Mouse (Mus musculus): ENCODE results near the gene Espn. TPM values are rescaled to one million over a fixed set of nuclear protein-coding genes. Genes with fewer than 3 reads are reported as not detected.

Gene Espn
- polyA plus RNA-seq, 2 experiments, result 1.7 TPM

DNA sequence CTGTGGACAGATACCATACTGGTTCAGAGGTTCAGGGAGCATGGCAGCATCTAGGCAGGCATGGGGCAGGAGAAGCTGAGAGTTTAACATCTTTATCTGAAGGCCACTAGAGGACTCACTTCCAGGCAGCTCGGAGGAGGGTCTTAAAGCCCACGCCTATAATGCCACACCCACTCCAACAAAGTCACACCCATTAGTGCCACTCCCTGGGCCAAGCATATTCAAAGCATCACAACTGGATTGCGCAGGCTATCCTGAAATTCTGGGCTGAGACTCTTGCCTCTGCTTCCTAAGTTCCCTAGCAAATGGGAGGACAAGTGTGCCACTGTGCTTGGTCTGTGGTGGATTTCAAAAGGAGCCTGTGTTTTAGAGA lies 33.0 kb upstream of the Espn start:
- Histone ChIP-seq H3K9ac (ENCODE audit: low read depth, low read length, severe bottlenecking) (peak overlapping the region; percentile 54; the same call in 1 of the 2 replicates), H3K9me3 (ENCODE audit: control insufficient read depth, low read length) (no peaks in the 10 kb centered on the region), H3K4me3 (replicated peaks; ENCODE audit: low read length) (peak overlapping the region; percentile 28), H3K4me1 (ENCODE audit: control insufficient read depth, insufficient read depth, low read length) (peaks cover 23% of the 10 kb centered on the region), H3K4me2 (replicated peaks; ENCODE audit: low read depth, low read length, severe bottlenecking) (peak overlapping the region; percentile 63), H3K27me3 (ENCODE audit: control insufficient read depth, insufficient read depth, low read length) (no peaks in the 10 kb centered on the region), H3K27ac (replicated peaks; ENCODE audit: low read depth, low read length) (peak overlapping the region; percentile 90), H3K36me3 (ENCODE audit: control insufficient read depth, insufficient read depth, low read length) (no peaks in the 10 kb centered on the region)
- DNase-seq (ENCODE audit: low spot score) (peak; percentile 72), ATAC-seq (ENCODE audit: low FRiP score, low read depth) (peak; percentile 81)
- whole genome bisulfite sequencing, result 3% methylated on average over 3 of the region's 3 CpGs
- no peak for TF ChIP-seq POLR2A (IDR thresholded peaks at IDR 0.05; ENCODE audit: borderline replicate concordance, extremely low read depth, insufficient read depth, insufficient read length)

GRCm38 (mm10) chr4:152184353-152185035 lies 32.3 kb upstream of the Espn start:
- DNase-seq (ENCODE audit: low spot score) (no peak), ATAC-seq (ENCODE audit: low FRiP score, low read depth) (no peak)
- Histone ChIP-seq H3K9me3 (ENCODE audit: control insufficient read depth, low read length) (no peaks in the 10 kb centered on the region), H3K27me3 (ENCODE audit: control insufficient read depth, insufficient read depth, low read length) (peaks cover under 1% of the 10 kb centered on the region; the same call in 1 of the 2 replicates), H3K4me3 (replicated peaks; ENCODE audit: low read length) (no peak overlapping the region), H3K9ac (ENCODE audit: low read depth, low read length, severe bottlenecking) (no peak overlapping the region), H3K4me1 (ENCODE audit: control insufficient read depth, insufficient read depth, low read length) (peaks cover 24% of the 10 kb centered on the region), H3K4me2 (replicated peaks; ENCODE audit: low read depth, low read length, severe bottlenecking) (no peak overlapping the region), H3K36me3 (ENCODE audit: control insufficient read depth, insufficient read depth, low read length) (no peaks in the 10 kb centered on the region), H3K27ac (replicated peaks; ENCODE audit: low read depth, low read length) (peak overlapping the region; percentile 90; the same call in 1 of the 2 replicates)
- WGBS, result 57% methylated on average over 7 of the region's 7 CpGs
- TF ChIP-seq POLR2A (IDR thresholded peaks at IDR 0.05; ENCODE audit: borderline replicate concordance, extremely low read depth, insufficient read depth, insufficient read length), result no peak

GRCm38 (mm10) chr4:152182205-152182604 lies 30.0 kb upstream of the Espn start:
- 85% methylated on average over 10 of the region's 10 CpGs for WGBS
- TF ChIP-seq POLR2A (IDR thresholded peaks at IDR 0.05; ENCODE audit: borderline replicate concordance, extremely low read depth, insufficient read depth, insufficient read length), result no peak
- Histone ChIP-seq H3K4me3 (replicated peaks; ENCODE audit: low read length) (no peak overlapping the region), H3K9me3 (ENCODE audit: control insufficient read depth, low read length) (no peaks in the 10 kb centered on the region), H3K36me3 (ENCODE audit: control insufficient read depth, insufficient read depth, low read length) (no peaks in the 10 kb centered on the region), H3K4me2 (replicated peaks; ENCODE audit: low read depth, low read length, severe bottlenecking) (no peak overlapping the region), H3K27me3 (ENCODE audit: control insufficient read depth, insufficient read depth, low read length) (peaks cover 13% of the 10 kb centered on the region), H3K27ac (replicated peaks; ENCODE audit: low read depth, low read length) (no peak overlapping the region), H3K9ac (ENCODE audit: low read depth, low read length, severe bottlenecking) (no peak overlapping the region), H3K4me1 (ENCODE audit: control insufficient read depth, insufficient read depth, low read length) (peaks cover 33% of the 10 kb centered on the region)
- no peak for ATAC-seq (ENCODE audit: low FRiP score, low read depth)
- DNase-seq (ENCODE audit: low spot score), result no peak

GRCm38 (mm10) chr4:152179946-152180660 lies 27.9 kb upstream of the Espn start:
- DNase-seq (ENCODE audit: low spot score) (no peak), ATAC-seq (ENCODE audit: low FRiP score, low read depth) (no peak)
- Histone ChIP-seq H3K4me3 (replicated peaks; ENCODE audit: low read length) (no peak overlapping the region), H3K9ac (ENCODE audit: low read depth, low read length, severe bottlenecking) (no peak overlapping the region), H3K4me2 (replicated peaks; ENCODE audit: low read depth, low read length, severe bottlenecking) (no peak overlapping the region), H3K9me3 (ENCODE audit: control insufficient read depth, low read length) (no peaks in the 10 kb centered on the region), H3K36me3 (ENCODE audit: control insufficient read depth, insufficient read depth, low read length) (no peaks in the 10 kb centered on the region), H3K27ac (replicated peaks; ENCODE audit: low read depth, low read length) (no peak overlapping the region), H3K27me3 (ENCODE audit: control insufficient read depth, insufficient read depth, low read length) (peaks cover 13% of the 10 kb centered on the region), H3K4me1 (ENCODE audit: control insufficient read depth, insufficient read depth, low read length) (peaks cover 13% of the 10 kb centered on the region)
- no peak for TF ChIP-seq POLR2A (IDR thresholded peaks at IDR 0.05; ENCODE audit: borderline replicate concordance, extremely low read depth, insufficient read depth, insufficient read length)
- 84% methylated on average over 16 of the region's 16 CpGs for WGBS

GRCm38 (mm10) chr4:152178916-152179705 lies 26.9 kb upstream of the Espn start:
- Histone ChIP-seq H3K4me3 (replicated peaks; ENCODE audit: low read length) (peak overlapping the region; percentile 67), H3K9me3 (ENCODE audit: control insufficient read depth, low read length) (no peaks in the 10 kb centered on the region), H3K4me2 (replicated peaks; ENCODE audit: low read depth, low read length, severe bottlenecking) (peak overlapping the region; percentile 95), H3K4me1 (ENCODE audit: control insufficient read depth, insufficient read depth, low read length) (peaks cover 11% of the 10 kb centered on the region; the same call in 1 of the 2 replicates), H3K9ac (ENCODE audit: low read depth, low read length, severe bottlenecking) (no peak overlapping the region), H3K36me3 (ENCODE audit: control insufficient read depth, insufficient read depth, low read length) (no peaks in the 10 kb centered on the region), H3K27ac (replicated peaks; ENCODE audit: low read depth, low read length) (no peak overlapping the region), H3K27me3 (ENCODE audit: control insufficient read depth, insufficient read depth, low read length) (peaks cover 13% of the 10 kb centered on the region)
- WGBS, result 26% methylated on average over 16 of the region's 16 CpGs
- DNase-seq (ENCODE audit: low spot score) (no peak), ATAC-seq (ENCODE audit: low FRiP score, low read depth) (no peak)
- TF ChIP-seq POLR2A (IDR thresholded peaks at IDR 0.05; ENCODE audit: borderline replicate concordance, extremely low read depth, insufficient read depth, insufficient read length), result no peak

Measured in limb, embryonic 14.5 days (tissue).